Mouse (Mus musculus) forebrain, embryonic 15.5 days (tissue): ENCODE measurements around the gene Gabrg3. TPM values are rescaled to one million over a fixed set of nuclear protein-coding genes. Genes with fewer than 3 reads are reported as not detected.
"Not testable (repeated sequence)": the region's sequence is repeated elsewhere in the genome, so short reads cannot be mapped to it uniquely, and the experiment has no call there.

Experiments
- ATAC-seq: fragments of 200-750 bp; cut with Nextera tagmentation; replicated peaks from 2 replicates; pipeline ENCODE4 v1.8.0; 2017; ENCODE audit warnings: mild to moderate bottlenecking, moderate TSS enrichment, moderate library complexity
- H3K27ac ChIP-seq: fragments of 300-500 bp; sonication (generic); replicated peaks from 2 replicates; pipeline ENCODE4 v1.5.1; 2015; ENCODE audit warnings: mild to moderate bottlenecking, inconsistent platforms
- H3K27me3 ChIP-seq: fragments of 300-500 bp; sonication (generic); 2 replicates; pipeline ENCODE4 v1.6.1; 2015; ENCODE audit warnings: inconsistent platforms
- H3K36me3 ChIP-seq: fragments of 300-500 bp; sonication (generic); 2 replicates; pipeline ENCODE4 v1.6.1; 2015; ENCODE audit warnings: mild to moderate bottlenecking, inconsistent platforms
- H3K4me1 ChIP-seq: fragments of 300-500 bp; sonication (generic); 2 replicates; pipeline ENCODE4 v1.6.1; 2015; ENCODE audit warnings: inconsistent platforms
- H3K4me2 ChIP-seq: fragments of 300-500 bp; sonication (generic); replicated peaks from 2 replicates; pipeline ENCODE4 v1.6.1; 2015; ENCODE audit warnings: mild to moderate bottlenecking, inconsistent platforms
- H3K4me3 ChIP-seq: fragments of 300-500 bp; sonication (generic); 2 replicates; pipeline ENCODE4 v1.5.1; 2015; ENCODE audit warnings: mild to moderate bottlenecking, inconsistent platforms
- H3K9ac ChIP-seq: fragments of 300-500 bp; sonication (generic); replicated peaks from 2 replicates; pipeline ENCODE4 v1.6.1; 2015; ENCODE audit warnings: mild to moderate bottlenecking, inconsistent platforms
- H3K9me3 ChIP-seq: fragments of 300-500 bp; sonication (generic); 2 replicates; pipeline ENCODE4 v1.6.1; 2016; ENCODE audit warnings: inconsistent platforms
- WGBS: fragments of 180-500 bp; shearing (Covaris S2); methylation state at CpG from one replicate; pipeline ENCODE4 v1.1.7; 2015; ENCODE audit warnings: mixed read lengths; 5-methylcytosine and 5-hydroxymethylcytosine counted together
- polyA plus RNA-seq: library from polyadenylated mRNA; unstranded; fragments of >200 nt; fragmentation: Nextera tagmentation; extraction: Ambion mirVana; gene quantifications from 2 replicates; pipeline ENCODE4 v1.2.1, GENCODE M21; 2015

Gene Gabrg3
- polyA plus RNA-seq, 1 experiment from 2014 or later, result 4.7 TPM

GRCm38 (mm10) chr7:57294127-57294526 is 92.9 kb downstream of the Gabrg3 start:
- ATAC-seq, result no peak
- no peak overlapping the region for H3K27ac ChIP-seq
- H3K4me3 ChIP-seq, result no peak overlapping the region
- no peaks in the 10 kb centered on the region for H3K4me1 ChIP-seq
- no peak overlapping the region for H3K4me2 ChIP-seq
- H3K36me3 ChIP-seq, result no peaks in the 10 kb centered on the region
- H3K27me3 ChIP-seq, result no peaks in the 10 kb centered on the region
- no peaks in the 10 kb centered on the region for H3K9me3 ChIP-seq
- no peak overlapping the region for H3K9ac ChIP-seq
- 74% methylated on average over 1 of the region's 1 CpGs for WGBS

- no peak for ATAC-seq
- WGBS, result 89% methylated on average over 6 of the region's 6 CpGs
Observed at GRCm38 (mm10) chr7:57293564-57293963, 93.4 kb downstream of the Gabrg3 start.

GRCm38 (mm10) chr7:57283186-57283585 is 103.8 kb downstream of the Gabrg3 start:
- no peak for ATAC-seq
- Histone ChIP-seq H3K4me2 (no peak overlapping the region), H3K36me3 (no peaks in the 10 kb centered on the region), H3K27me3 (no peaks in the 10 kb centered on the region), H3K4me1 (no peaks in the 10 kb centered on the region), H3K9me3 (no peaks in the 10 kb centered on the region), H3K27ac (no peak overlapping the region), H3K4me3 (no peak overlapping the region), H3K9ac (no peak overlapping the region)
- WGBS, result 88% methylated on average over 6 of the region's 6 CpGs

More at GRCm38 (mm10) chr7:57293564-57293963, 93.4 kb downstream of the Gabrg3 start:
- Histone ChIP-seq H3K9ac (no peak overlapping the region), H3K27ac (no peak overlapping the region), H3K36me3 (no peaks in the 10 kb centered on the region), H3K4me3 (no peak overlapping the region), H3K4me2 (no peak overlapping the region), H3K4me1 (no peaks in the 10 kb centered on the region), H3K9me3 (no peaks in the 10 kb centered on the region), H3K27me3 (no peaks in the 10 kb centered on the region)

GRCm38 (mm10) chr7:57278841-57279240 is 108.1 kb downstream of the Gabrg3 start:
- no peak overlapping the region for H3K4me3 ChIP-seq
- H3K27ac ChIP-seq, result no peak overlapping the region
- no peaks in the 10 kb centered on the region for H3K27me3 ChIP-seq
- no peaks in the 10 kb centered on the region for H3K9me3 ChIP-seq
- H3K36me3 ChIP-seq, result no peaks in the 10 kb centered on the region
- no peak overlapping the region for H3K4me2 ChIP-seq
- no peaks in the 10 kb centered on the region for H3K4me1 ChIP-seq
- WGBS, result 94% methylated on average over 3 of the region's 3 CpGs
- H3K9ac ChIP-seq, result no peak overlapping the region
- no peak for ATAC-seq

GRCm38 (mm10) chr7:57260201-57260600 is 126.8 kb downstream of the Gabrg3 start:
- Histone ChIP-seq H3K9ac (no peak overlapping the region), H3K9me3 (no peaks in the 10 kb centered on the region), H3K36me3 (no peaks in the 10 kb centered on the region), H3K4me2 (no peak overlapping the region), H3K4me3 (no peak overlapping the region), H3K27ac (no peak overlapping the region), H3K4me1 (no peaks in the 10 kb centered on the region), H3K27me3 (no peaks in the 10 kb centered on the region)
- no peak for ATAC-seq
- 90% methylated on average over 1 of the region's 1 CpGs for WGBS

GRCm38 (mm10) chr7:57258893-57259574 is 128.0 kb downstream of the Gabrg3 start:
- no peak overlapping the region for H3K4me2 ChIP-seq
- H3K27ac ChIP-seq, result no peak overlapping the region
- H3K4me3 ChIP-seq, result no peak overlapping the region
- 79% methylated on average over 5 of the region's 5 CpGs for WGBS
- H3K9ac ChIP-seq, result no peak overlapping the region
- no peaks in the 10 kb centered on the region for H3K36me3 ChIP-seq
- H3K4me1 ChIP-seq, result no peaks in the 10 kb centered on the region
- no peaks in the 10 kb centered on the region for H3K27me3 ChIP-seq
- H3K9me3 ChIP-seq, result no peaks in the 10 kb centered on the region
- no peak for ATAC-seq

- no peaks in the 10 kb centered on the region for H3K27me3 ChIP-seq
- no peaks in the 10 kb centered on the region for H3K36me3 ChIP-seq
- H3K4me1 ChIP-seq, result no peaks in the 10 kb centered on the region
- no peaks in the 10 kb centered on the region for H3K9me3 ChIP-seq
- H3K9ac ChIP-seq, result no peak overlapping the region
- H3K27ac ChIP-seq, result no peak overlapping the region
- no peak overlapping the region for H3K4me3 ChIP-seq
- no peak overlapping the region for H3K4me2 ChIP-seq
- no peak for ATAC-seq
- WGBS, result 64% methylated on average over 4 of the region's 4 CpGs
Observed at GRCm38 (mm10) chr7:57243981-57244380, 143.0 kb downstream of the Gabrg3 start.

- H3K9ac ChIP-seq, result no peak overlapping the region
- 11% methylated on average over 1 of the region's 1 CpGs for WGBS
- no peaks in the 10 kb centered on the region for H3K4me1 ChIP-seq
- H3K36me3 ChIP-seq, result no peaks in the 10 kb centered on the region
- no peak overlapping the region for H3K4me2 ChIP-seq
- no peaks in the 10 kb centered on the region for H3K27me3 ChIP-seq
- ATAC-seq, result 0 out of 2 replicates have a peak, but pooled peaks have one; percentile 51
- H3K27ac ChIP-seq, result no peak overlapping the region
- no peak overlapping the region for H3K4me3 ChIP-seq
- H3K9me3 ChIP-seq, result no peaks in the 10 kb centered on the region
Observed at GRCm38 (mm10) chr7:57214119-57214518, 172.9 kb downstream of the Gabrg3 start.

- H3K27me3 ChIP-seq, result no peaks in the 10 kb centered on the region
- no peak overlapping the region for H3K27ac ChIP-seq
- H3K4me3 ChIP-seq, result no peak overlapping the region
Observed at GRCm38 (mm10) chr7:57186015-57186414, 201.0 kb downstream of the Gabrg3 start.

GRCm38 (mm10) chr7:57175891-57176545 is 211.0 kb downstream of the Gabrg3 start:
- not testable (repeated sequence) for H3K9ac ChIP-seq, ATAC-seq

More at GRCm38 (mm10) chr7:57186015-57186414, 201.0 kb downstream of the Gabrg3 start:
- Histone ChIP-seq H3K36me3 (no peaks in the 10 kb centered on the region), H3K4me2 (no peak overlapping the region), H3K9me3 (no peaks in the 10 kb centered on the region), H3K9ac (no peak overlapping the region), H3K4me1 (no peaks in the 10 kb centered on the region)
- ATAC-seq, result no peak
- WGBS, result 46% methylated on average over 1 of the region's 1 CpGs

GRCm38 (mm10) chr7:57166931-57167330 is 220.1 kb downstream of the Gabrg3 start:
- no peak overlapping the region for H3K27ac ChIP-seq
- H3K4me3 ChIP-seq, result no peak overlapping the region
- H3K9ac ChIP-seq, result no peak overlapping the region
- ATAC-seq, result no peak
- no peaks in the 10 kb centered on the region for H3K27me3 ChIP-seq
- no peak overlapping the region for H3K4me2 ChIP-seq
- H3K36me3 ChIP-seq, result no peaks in the 10 kb centered on the region
- no peaks in the 10 kb centered on the region for H3K9me3 ChIP-seq
- WGBS, result 60% methylated on average over 3 of the region's 3 CpGs
- no peaks in the 10 kb centered on the region for H3K4me1 ChIP-seq

More at GRCm38 (mm10) chr7:57175891-57176545, 211.0 kb downstream of the Gabrg3 start:
- H3K4me1 ChIP-seq, H3K27ac ChIP-seq, H3K36me3 ChIP-seq, H3K9me3 ChIP-seq, H3K4me2 ChIP-seq, H3K4me3 ChIP-seq, H3K27me3 ChIP-seq: not testable (repeated sequence)
- WGBS, result 35% methylated on average over 2 of the region's 2 CpGs

- ATAC-seq, result no peak
- 90% methylated on average over 3 of the region's 3 CpGs for WGBS
Observed at GRCm38 (mm10) chr7:57158211-57158610, 228.8 kb downstream of the Gabrg3 start.

More at GRCm38 (mm10) chr7:57158211-57158610, 228.8 kb downstream of the Gabrg3 start:
- H3K4me1 ChIP-seq, result peaks cover 8% of the 10 kb centered on the region
- H3K27me3 ChIP-seq, result no peaks in the 10 kb centered on the region
- H3K9ac ChIP-seq, result no peak overlapping the region
- H3K4me2 ChIP-seq, result no peak overlapping the region
- H3K4me3 ChIP-seq, result no peak overlapping the region
- H3K36me3 ChIP-seq, result no peaks in the 10 kb centered on the region
- H3K9me3 ChIP-seq, result no peaks in the 10 kb centered on the region
- H3K27ac ChIP-seq, result no peak overlapping the region
